29 mouse cellular contexts compared by ENCODE assay signal in genomic region chr9:74852361-74852760, GRCm38 (mm10). TPM values are rescaled to one million over a fixed set of nuclear protein-coding genes. Genes with fewer than 3 reads are reported as not detected.
DNase-seq lines count a peak whose midpoint lies in the region; ATAC-seq lines count a peak whose summit lies in the region.
"Had no signal": no experiment of that assay in that cellular context is flagged by ENCODE, and none has a peak within 500 bp of the region (broad histone marks: within the 10 kb centered on the region; RNA-seq: fewer than 3 reads in every experiment).

No protein-coding gene starts in this region.

- H3K9me3 ChIP-seq in forebrain, embryonic 11.5 days (ENCODE audit: control insufficient read depth, low read length): no peaks in the 10 kb centered on the region
- no peaks in the 10 kb centered on the region for H3K9me3 ChIP-seq in forebrain, embryonic 12.5 days
- H3K9me3 ChIP-seq in hindbrain, embryonic 13.5 days: no peaks in the 10 kb centered on the region
- H3K9me3 ChIP-seq in hindbrain, embryonic 12.5 days (replicated peaks): no peaks in the 10 kb centered on the region
- no peaks in the 10 kb centered on the region for H3K9me3 ChIP-seq in midbrain, embryonic 12.5 days
- H3K9me3 ChIP-seq in midbrain, embryonic 15.5 days: no peaks in the 10 kb centered on the region
- no peaks in the 10 kb centered on the region for H3K9me3 ChIP-seq in neural tube, embryonic 11.5 days (ENCODE audit: control insufficient read depth, low read length)
- H3K9me3 ChIP-seq in liver, embryonic 12.5 days (replicated peaks): no peaks in the 10 kb centered on the region
- H3K9me3 ChIP-seq: forebrain, embryonic 15.5 days; limb, embryonic 13.5 days; neural tube, embryonic 12.5 days had no signal

- peaks cover 92% of the 10 kb centered on the region for H3K27me3 ChIP-seq in forebrain, embryonic 11.5 days (ENCODE audit: control insufficient read depth, insufficient read depth, low read length)
- H3K27me3 ChIP-seq in forebrain, embryonic 12.5 days: peaks cover 94% of the 10 kb centered on the region
- peaks cover 94% of the 10 kb centered on the region for H3K27me3 ChIP-seq in hindbrain, embryonic 13.5 days
- peaks cover 94% of the 10 kb centered on the region for H3K27me3 ChIP-seq in hindbrain, embryonic 12.5 days
- H3K27me3 ChIP-seq in midbrain, embryonic 12.5 days: peaks cover 97% of the 10 kb centered on the region
- peaks cover 78% of the 10 kb centered on the region for H3K27me3 ChIP-seq in midbrain, embryonic 15.5 days (replicated peaks)
- peaks cover 90% of the 10 kb centered on the region for H3K27me3 ChIP-seq in neural tube, embryonic 11.5 days (ENCODE audit: control insufficient read depth, insufficient read depth, low read length)
- peaks cover 100% of the 10 kb centered on the region for H3K27me3 ChIP-seq in liver, embryonic 12.5 days (replicated peaks)

- no peak overlapping the region for H3K4me3 ChIP-seq in forebrain, embryonic 11.5 days (ENCODE audit: low read depth, low read length)
- H3K4me3 ChIP-seq in forebrain, embryonic 12.5 days (replicated peaks): no peak overlapping the region
- no peak overlapping the region for H3K4me3 ChIP-seq in hindbrain, embryonic 13.5 days
- H3K4me3 ChIP-seq in hindbrain, embryonic 12.5 days: no peak overlapping the region
- peak overlapping the region; percentile 9; the same call in 1 of the 2 replicates for H3K4me3 ChIP-seq in midbrain, embryonic 12.5 days
- H3K4me3 ChIP-seq in midbrain, embryonic 15.5 days: no peak overlapping the region
- no peak overlapping the region for H3K4me3 ChIP-seq in neural tube, embryonic 11.5 days (ENCODE audit: low read depth, low read length)
- H3K4me3 ChIP-seq in liver, embryonic 12.5 days: no peak overlapping the region
- H3K4me3 ChIP-seq: forebrain, embryonic 15.5 days; limb, embryonic 13.5 days; megakaryocyte, embryonic 14.5 days; neural tube, embryonic 12.5 days had no signal

- WGBS in forebrain, embryonic 11.5 days: under 1% methylated on average over 4 of the region's 4 CpGs
- 0% methylated on average over 4 of the region's 4 CpGs for WGBS in forebrain, embryonic 12.5 days
- WGBS in hindbrain, embryonic 13.5 days: 2% methylated on average over 4 of the region's 4 CpGs
- 3% methylated on average over 4 of the region's 4 CpGs for WGBS in hindbrain, embryonic 12.5 days
- WGBS in midbrain, embryonic 12.5 days: 3% methylated on average over 4 of the region's 4 CpGs
- WGBS in midbrain, embryonic 15.5 days: 1% methylated on average over 4 of the region's 4 CpGs
- WGBS in neural tube, embryonic 11.5 days: 1% methylated on average over 4 of the region's 4 CpGs
- WGBS in liver, embryonic 12.5 days (ENCODE audit: insufficient replicate concordance): 6% methylated on average over 4 of the region's 4 CpGs

- DNase-seq in forebrain, embryonic 11.5 days (ENCODE audit: low spot score): peak; percentile 49
- DNase-seq in neural tube, embryonic 11.5 days (ENCODE audit: low spot score): no peak
- DNase-seq: adrenal gland, postnatal 10 days; cerebellum, adult 11 months; cerebellum, adult 9-10 months; cerebellum, postnatal 36 days; heart, postnatal 4 days; kidney, postnatal 14 days; liver, postnatal 0 days; lung, postnatal 36 days; right cerebral cortex, postnatal 4 days; thymus, adult 18-20 months; thymus, postnatal 25 days had no signal

- H3K36me3 ChIP-seq in forebrain, embryonic 11.5 days (ENCODE audit: control insufficient read depth, insufficient read depth, low read length): no peaks in the 10 kb centered on the region
- no peaks in the 10 kb centered on the region for H3K36me3 ChIP-seq in forebrain, embryonic 12.5 days (replicated peaks)
- H3K36me3 ChIP-seq in hindbrain, embryonic 13.5 days: no peaks in the 10 kb centered on the region
- H3K36me3 ChIP-seq in hindbrain, embryonic 12.5 days: no peaks in the 10 kb centered on the region
- H3K36me3 ChIP-seq in midbrain, embryonic 12.5 days: no peaks in the 10 kb centered on the region
- no peaks in the 10 kb centered on the region for H3K36me3 ChIP-seq in midbrain, embryonic 15.5 days (replicated peaks)
- H3K36me3 ChIP-seq in neural tube, embryonic 11.5 days (ENCODE audit: control insufficient read depth, insufficient read depth, low read length): no peaks in the 10 kb centered on the region
- no peaks in the 10 kb centered on the region for H3K36me3 ChIP-seq in liver, embryonic 12.5 days
- H3K36me3 ChIP-seq: forebrain, embryonic 15.5 days; limb, embryonic 13.5 days; neural tube, embryonic 12.5 days had no signal

- no peak overlapping the region for H3K4me2 ChIP-seq in forebrain, embryonic 11.5 days (ENCODE audit: low read depth, low read length, severe bottlenecking)
- H3K4me2 ChIP-seq in forebrain, embryonic 12.5 days: no peak overlapping the region
- H3K4me2 ChIP-seq in hindbrain, embryonic 13.5 days: peak overlapping the region; percentile 1; the same call in 1 of the 2 replicates
- H3K4me2 ChIP-seq in hindbrain, embryonic 12.5 days (replicated peaks): no peak overlapping the region
- peak overlapping the region; percentile 24 for H3K4me2 ChIP-seq in midbrain, embryonic 12.5 days (replicated peaks)
- no peak overlapping the region for H3K4me2 ChIP-seq in midbrain, embryonic 15.5 days
- H3K4me2 ChIP-seq in neural tube, embryonic 11.5 days (ENCODE audit: low read depth): 0 out of 2 replicates have a peak overlapping the region, but pooled peaks have one; percentile 5
- no peak overlapping the region for H3K4me2 ChIP-seq in liver, embryonic 12.5 days
- H3K4me2 ChIP-seq: forebrain, embryonic 15.5 days; heart, embryonic 11.5 days; limb, embryonic 13.5 days had no signal

- no peak overlapping the region for H3K9ac ChIP-seq in forebrain, embryonic 11.5 days (ENCODE audit: low read length)
- no peak overlapping the region for H3K9ac ChIP-seq in forebrain, embryonic 12.5 days
- no peak overlapping the region for H3K9ac ChIP-seq in hindbrain, embryonic 13.5 days
- H3K9ac ChIP-seq in hindbrain, embryonic 12.5 days: no peak overlapping the region
- H3K9ac ChIP-seq in midbrain, embryonic 12.5 days (replicated peaks): no peak overlapping the region
- no peak overlapping the region for H3K9ac ChIP-seq in midbrain, embryonic 15.5 days
- H3K9ac ChIP-seq in neural tube, embryonic 11.5 days (ENCODE audit: low read length): no peak overlapping the region
- H3K9ac ChIP-seq in liver, embryonic 12.5 days: no peak overlapping the region
- H3K9ac ChIP-seq: forebrain, embryonic 15.5 days; limb, embryonic 13.5 days; liver, postnatal 0 days; neural tube, embryonic 12.5 days had no signal

- H3K27ac ChIP-seq in forebrain, embryonic 11.5 days (ENCODE audit: low read depth, low read length): no peak overlapping the region
- H3K27ac ChIP-seq in forebrain, embryonic 12.5 days: no peak overlapping the region
- no peak overlapping the region for H3K27ac ChIP-seq in hindbrain, embryonic 13.5 days
- no peak overlapping the region for H3K27ac ChIP-seq in hindbrain, embryonic 12.5 days
- no peak overlapping the region for H3K27ac ChIP-seq in midbrain, embryonic 12.5 days (replicated peaks)
- no peak overlapping the region for H3K27ac ChIP-seq in midbrain, embryonic 15.5 days
- no peak overlapping the region for H3K27ac ChIP-seq in neural tube, embryonic 11.5 days (ENCODE audit: low read depth, low read length)
- no peak overlapping the region for H3K27ac ChIP-seq in liver, embryonic 12.5 days
- H3K27ac ChIP-seq: forebrain, embryonic 15.5 days; limb, embryonic 13.5 days; neural tube, embryonic 12.5 days; stomach, postnatal 0 days had no signal

- peaks cover 7% of the 10 kb centered on the region; the same call in 1 of the 2 replicates for H3K4me1 ChIP-seq in forebrain, embryonic 11.5 days (replicated peaks; ENCODE audit: control insufficient read depth, insufficient read depth, low read length)
- peaks cover 20% of the 10 kb centered on the region for H3K4me1 ChIP-seq in forebrain, embryonic 12.5 days
- H3K4me1 ChIP-seq in hindbrain, embryonic 13.5 days (replicated peaks): peaks cover 21% of the 10 kb centered on the region
- peaks cover 27% of the 10 kb centered on the region for H3K4me1 ChIP-seq in hindbrain, embryonic 12.5 days
- H3K4me1 ChIP-seq in midbrain, embryonic 12.5 days: peaks cover 16% of the 10 kb centered on the region
- H3K4me1 ChIP-seq in midbrain, embryonic 15.5 days: peaks cover 21% of the 10 kb centered on the region
- peaks cover 17% of the 10 kb centered on the region for H3K4me1 ChIP-seq in neural tube, embryonic 11.5 days (ENCODE audit: control insufficient read depth, insufficient read depth, low read length)
- H3K4me1 ChIP-seq in liver, embryonic 12.5 days: no peaks in the 10 kb centered on the region

- ATAC-seq in forebrain, embryonic 11.5 days (replicated peaks; ENCODE audit: low FRiP score): no peak
- ATAC-seq in forebrain, embryonic 12.5 days (ENCODE audit: low FRiP score): no peak
- ATAC-seq in hindbrain, embryonic 13.5 days (ENCODE audit: low FRiP score): no peak
- no peak for ATAC-seq in hindbrain, embryonic 12.5 days (ENCODE audit: low FRiP score)
- ATAC-seq in midbrain, embryonic 12.5 days (ENCODE audit: low FRiP score, low read depth): no peak
- ATAC-seq in midbrain, embryonic 15.5 days (replicated peaks): no peak
- no peak for ATAC-seq in neural tube, embryonic 11.5 days (ENCODE audit: insufficient read depth, low FRiP score, low TSS enrichment)
- ATAC-seq in liver, embryonic 12.5 days: no peak
- ATAC-seq: forebrain, embryonic 15.5 days; intestine, postnatal 0 days; liver, postnatal 0 days; Patski had no signal

RNA-seq across cellular contexts. Expression of gene Onecut1, which starts 9.4 kb away (rescaled TPM):
- 2.5 and 2.6 TPM in 2 replicates for polyA plus RNA-seq in forebrain, embryonic 11.5 days (2014; fragmentation: Nextera tagmentation; extraction: Ambion mirVana)
- polyA plus RNA-seq in forebrain, embryonic 12.5 days (2016; fragmentation: Nextera tagmentation; extraction: Ambion mirVana): 2.7 TPM in 2 replicates
- 5.5 and 7.8 TPM in 2 replicates for polyA plus RNA-seq in hindbrain, embryonic 13.5 days (2015; fragmentation: Nextera tagmentation; extraction: Ambion mirVana)
- polyA plus RNA-seq in hindbrain, embryonic 12.5 days (2016; fragmentation: Nextera tagmentation; extraction: Ambion mirVana): 9.3 and 11.7 TPM in 2 replicates
- polyA plus RNA-seq in midbrain, embryonic 12.5 days (2016; fragmentation: Nextera tagmentation; extraction: Ambion mirVana): 16.4 and 18.0 TPM in 2 replicates
- 7.0 and 8.2 TPM in 2 replicates for polyA plus RNA-seq in midbrain, embryonic 15.5 days (2015; fragmentation: Nextera tagmentation; extraction: Ambion mirVana)
- polyA plus RNA-seq in neural tube, embryonic 11.5 days (2014; fragmentation: Nextera tagmentation; extraction: Ambion mirVana): 8.6 and 10.1 TPM in 2 replicates
- 2.1 and 2.6 TPM in 2 replicates for polyA plus RNA-seq in liver, embryonic 12.5 days (2016; fragmentation: Nextera tagmentation; extraction: Ambion mirVana)
- polyA plus RNA-seq: heart, embryonic 16.5 days; lung, embryonic 16.5 days; Patski had no signal

Comparison
In these comparisons a context has a peak if more than half of its experiments do, and no peak if none do; other contexts are left out.
1. H3K4me2 ChIP-seq: peak in hindbrain, embryonic 13.5 days (single experiment), midbrain, embryonic 12.5 days (single experiment) and neural tube, embryonic 11.5 days (single experiment); none in forebrain, embryonic 11.5 days (single experiment), forebrain, embryonic 12.5 days (single experiment), hindbrain, embryonic 12.5 days (single experiment), midbrain, embryonic 15.5 days (single experiment) and liver, embryonic 12.5 days (single experiment).